Mouse (Mus musculus) bone marrow macrophage, adult 2 months (primary cell): ENCODE measurements at regions not wholly inside any gene's neighbourhood (a gene's known extent, or its start where the extent isn't known, plus 50 kb on each side); places are given as distances from the start of the nearest gene placed in this dataset.

ENCODE experiments used
- H3K27ac ChIP-seq: 2 replicates; pipeline ENCODE4 v1.5.1; 2012; ENCODE audit warnings: low read depth, low read length; ENCODE audit not compliant: insufficient read depth
- H3K4me1 ChIP-seq: 2 replicates; pipeline ENCODE4 v1.6.1; 2012; ENCODE audit warnings: low read length; ENCODE audit not compliant: control insufficient read depth, insufficient read depth
- H3K4me3 ChIP-seq: 2 replicates; pipeline ENCODE4 v1.5.1; 2012; ENCODE audit warnings: mild to moderate bottlenecking, low read length, moderate library complexity; ENCODE audit not compliant: insufficient read depth
- CTCF ChIP-seq: IDR thresholded peaks from 2 replicates; pipeline ENCODE4 v1.5.1; 2012; ENCODE audit warnings: low read depth, mild to moderate bottlenecking, low read length, moderate library complexity
- POLR2A ChIP-seq: IDR thresholded peaks from 2 replicates; pipeline ENCODE4 v1.6.1; 2012; ENCODE audit warnings: mild to moderate bottlenecking, low read depth, low read length, borderline replicate concordance

DNA sequence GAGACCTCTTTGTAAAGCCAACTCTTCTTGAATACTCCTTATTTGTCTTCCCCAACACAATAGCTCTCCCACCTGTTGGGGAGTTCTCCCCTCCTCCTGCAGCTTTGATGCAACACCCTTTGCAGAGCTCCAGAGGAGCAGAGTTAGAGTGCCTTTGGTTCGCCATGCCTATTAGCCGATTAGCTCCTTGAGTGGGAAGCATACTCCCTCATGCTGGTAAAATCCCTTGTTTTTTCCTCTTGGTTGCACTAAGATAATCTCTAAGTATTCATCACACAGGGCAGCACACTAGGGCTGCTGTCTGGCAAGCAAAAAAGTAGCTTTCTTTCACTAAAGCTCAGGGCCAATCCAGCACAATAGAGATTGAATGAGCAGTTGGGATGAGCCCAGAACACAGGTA is 350.4 kb downstream of the Fut8 start:
- H3K4me1 ChIP-seq = no peaks in the 10 kb centered on the region
- no peak overlapping the region for H3K4me3 ChIP-seq
- TF ChIP-seq CTCF (no peak), POLR2A (no peak)
- no peak overlapping the region for H3K27ac ChIP-seq

DNA sequence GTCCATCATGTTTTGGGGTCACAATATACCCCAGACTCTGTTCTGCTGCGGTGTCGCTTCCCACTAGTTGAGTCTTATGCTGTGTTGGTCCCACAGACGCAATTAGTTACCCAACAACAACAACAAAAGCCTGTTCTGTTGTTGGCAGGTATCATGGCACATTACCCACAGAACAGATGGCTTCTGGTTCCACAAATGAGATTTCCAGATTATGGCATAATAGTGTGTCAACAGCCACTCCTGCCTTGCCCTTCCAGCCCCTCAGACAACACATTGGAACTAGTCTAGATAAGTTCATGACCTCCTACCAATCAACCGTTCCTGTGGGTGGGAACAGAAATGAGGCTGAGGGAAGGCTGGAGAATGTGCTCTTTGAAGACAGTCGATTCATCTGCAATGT is 351.5 kb downstream of the Fut8 start:
- TF ChIP-seq POLR2A (no peak), CTCF (no peak)
- H3K27ac ChIP-seq = no peak overlapping the region

DNA sequence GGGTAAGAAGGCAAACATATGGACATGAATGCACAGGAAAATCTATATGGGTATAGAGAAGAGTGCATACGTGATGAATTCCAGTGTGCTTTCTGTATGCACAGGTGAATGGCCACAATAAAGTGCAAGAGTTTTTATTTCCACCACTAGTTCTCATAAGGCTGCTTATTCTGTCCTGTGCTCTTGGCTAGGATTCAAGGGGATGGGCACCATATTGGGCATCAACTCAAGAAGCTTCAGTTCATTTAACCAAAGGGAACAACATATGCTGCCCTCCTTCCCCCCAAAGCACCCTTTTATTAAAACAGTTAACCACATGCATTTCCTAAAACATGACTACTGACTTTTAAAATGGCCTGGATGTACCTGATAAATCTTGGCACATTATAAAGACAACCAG is 356.2 kb downstream of the Fut8 start:
- Histone ChIP-seq H3K27ac (no peak overlapping the region), H3K4me3 (no peak overlapping the region), H3K4me1 (no peaks in the 10 kb centered on the region)
- TF ChIP-seq CTCF (no peak), POLR2A (no peak)

More for the DNA sequence above, 351.5 kb downstream of the Fut8 start:
- H3K4me1 ChIP-seq = no peaks in the 10 kb centered on the region
- no peak overlapping the region for H3K4me3 ChIP-seq

DNA sequence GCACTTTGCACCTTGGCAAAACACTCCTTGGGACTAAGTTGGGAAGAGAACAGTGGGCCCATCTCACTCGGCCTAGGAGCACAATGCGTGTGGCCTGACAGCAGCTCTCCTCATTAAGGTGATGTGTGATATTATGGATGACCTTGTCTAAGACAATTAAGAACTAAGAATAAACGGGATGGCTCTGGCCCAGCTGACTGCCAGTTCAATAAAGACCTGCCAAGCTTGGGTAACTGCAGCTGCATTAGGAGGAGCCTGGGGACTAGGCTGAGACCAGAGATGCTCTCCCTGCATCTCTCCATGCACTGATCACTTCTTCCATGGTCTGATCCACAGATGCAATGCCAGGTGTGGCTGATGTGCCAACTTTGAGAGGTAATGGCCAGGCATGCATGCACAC is 356.7 kb downstream of the Fut8 start:
- Histone ChIP-seq H3K27ac (no peak overlapping the region), H3K4me1 (no peaks in the 10 kb centered on the region), H3K4me3 (no peak overlapping the region)
- TF ChIP-seq CTCF = no peak

DNA sequence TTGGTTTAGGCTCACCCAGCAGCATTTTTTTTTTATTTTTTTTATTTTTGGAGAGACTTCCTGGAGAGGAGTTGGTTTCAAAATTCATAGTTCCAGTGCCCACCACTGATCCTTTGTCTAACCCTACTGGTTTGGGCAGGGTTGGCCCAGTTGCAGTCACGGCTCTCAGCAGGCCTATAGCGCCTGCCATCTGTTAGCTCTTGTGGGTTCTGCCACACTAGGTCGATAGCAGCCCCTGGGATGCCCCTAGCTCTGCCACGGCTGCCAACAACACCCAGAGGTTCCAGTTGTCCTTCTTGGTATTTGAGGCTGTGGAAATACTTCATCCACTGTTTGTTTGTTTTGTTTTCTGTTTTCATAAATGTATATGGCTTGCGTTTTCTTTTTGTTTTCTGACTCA is 357.9 kb downstream of the Fut8 start:
- no peak for TF ChIP-seq CTCF
- TF ChIP-seq POLR2A = no peak
- Histone ChIP-seq H3K4me3 (no peak overlapping the region), H3K27ac (no peak overlapping the region), H3K4me1 (no peaks in the 10 kb centered on the region)

DNA sequence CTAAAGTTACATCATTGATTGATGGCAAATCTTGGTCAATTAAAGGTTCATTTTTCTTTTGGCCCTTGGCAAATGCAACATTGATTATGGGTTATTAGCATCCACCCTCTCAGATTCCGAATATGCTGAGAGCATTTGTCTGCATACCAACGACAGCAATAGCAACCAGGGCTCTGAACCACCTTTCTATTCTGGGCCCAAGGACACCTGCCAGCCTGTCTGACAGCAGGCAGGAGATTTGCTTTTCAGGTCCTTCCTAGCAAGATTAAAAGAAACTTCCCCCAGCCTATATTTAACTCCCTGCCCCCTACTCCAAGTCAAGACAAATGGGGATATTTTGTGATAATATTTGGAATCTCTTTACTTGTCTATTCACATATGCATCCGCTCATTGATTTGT is 358.8 kb downstream of the Fut8 start:
- no peak overlapping the region for H3K27ac ChIP-seq
- H3K4me1 ChIP-seq = no peaks in the 10 kb centered on the region
- H3K4me3 ChIP-seq = no peak overlapping the region
- no peak for TF ChIP-seq POLR2A
- TF ChIP-seq CTCF = no peak

DNA sequence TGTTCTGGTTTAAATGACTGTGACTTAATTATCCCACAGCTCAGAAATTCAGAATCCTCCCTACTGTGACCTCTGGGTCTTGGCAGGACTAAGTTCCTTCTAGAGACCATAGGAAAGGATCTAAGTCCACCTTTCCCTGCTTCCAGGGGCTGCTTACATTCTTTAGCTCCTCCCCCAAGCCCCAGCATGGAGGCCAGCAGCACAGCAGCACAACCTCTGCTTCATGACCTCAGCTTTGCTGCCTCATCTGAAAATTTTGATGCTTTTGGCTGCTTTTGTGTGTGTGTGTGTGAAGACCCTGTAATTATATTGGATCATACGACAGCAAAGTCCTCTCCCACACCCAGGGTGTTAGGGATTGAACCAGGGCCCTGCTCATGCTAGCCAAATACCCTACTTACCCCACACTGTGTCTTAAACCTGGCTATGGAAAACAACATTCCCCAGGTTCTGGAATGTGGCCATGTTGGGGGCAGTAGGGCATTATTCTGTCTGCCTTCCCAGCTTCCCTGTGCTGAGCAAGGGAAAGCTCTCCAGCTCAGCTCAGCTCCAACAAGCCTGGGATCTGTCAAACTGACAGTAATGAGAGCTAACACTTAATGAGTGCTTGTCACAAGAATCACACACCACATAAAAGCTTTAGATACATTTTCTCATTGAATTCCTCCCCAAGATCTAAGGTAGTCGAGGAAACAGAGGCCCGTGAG is 359.9 kb downstream of the Fut8 start:
- Histone ChIP-seq H3K27ac (no peak overlapping the region), H3K4me3 (no peak overlapping the region), H3K4me1 (no peaks in the 10 kb centered on the region)
- TF ChIP-seq POLR2A (no peak), CTCF (no peak)

DNA sequence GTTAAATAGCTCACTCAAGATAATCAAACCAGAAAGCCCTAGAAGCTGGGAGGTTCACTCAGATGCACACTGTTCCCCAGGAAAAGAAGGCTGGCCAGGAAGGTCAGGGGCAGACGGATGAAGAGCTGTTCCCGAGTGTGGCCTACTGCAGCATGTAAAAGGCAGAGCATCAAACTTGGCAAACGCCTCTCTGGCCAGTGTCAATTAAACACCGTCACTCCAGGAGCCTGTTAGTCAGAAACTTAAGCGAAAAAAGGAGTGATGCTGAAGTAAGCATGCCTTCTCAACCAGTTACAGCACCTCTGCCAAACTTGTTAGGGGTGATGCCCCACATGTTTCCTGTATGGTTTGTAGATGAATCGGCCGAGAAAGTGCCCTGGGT is 360.4 kb downstream of the Fut8 start:
- TF ChIP-seq CTCF = no peak
- no peak for TF ChIP-seq POLR2A
- Histone ChIP-seq H3K4me1 (no peaks in the 10 kb centered on the region), H3K27ac (no peak overlapping the region), H3K4me3 (no peak overlapping the region)

DNA sequence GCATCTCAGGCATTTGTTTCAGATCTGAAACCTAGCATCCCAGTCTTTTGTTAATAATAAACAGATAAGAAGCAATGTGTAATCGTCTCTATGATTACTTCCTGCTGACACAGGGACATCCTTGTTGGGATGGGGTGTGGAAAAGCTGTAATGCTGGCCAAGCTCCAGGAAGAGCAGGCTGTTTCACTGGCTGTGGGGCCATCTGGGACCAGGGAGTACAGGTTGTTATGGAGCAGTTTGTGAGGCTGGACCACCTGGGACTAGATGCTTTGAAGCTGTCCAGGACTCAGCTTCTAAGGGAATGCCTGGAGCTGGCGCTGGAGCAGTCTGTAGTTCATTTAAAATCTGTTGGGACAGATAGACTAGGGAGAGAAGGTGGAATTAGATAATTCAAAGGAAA is 361.5 kb downstream of the Fut8 start:
- TF ChIP-seq POLR2A = no peak
- no peak for TF ChIP-seq CTCF
- no peak overlapping the region for H3K27ac ChIP-seq
- H3K4me1 ChIP-seq = no peaks in the 10 kb centered on the region
- H3K4me3 ChIP-seq = no peak overlapping the region

DNA sequence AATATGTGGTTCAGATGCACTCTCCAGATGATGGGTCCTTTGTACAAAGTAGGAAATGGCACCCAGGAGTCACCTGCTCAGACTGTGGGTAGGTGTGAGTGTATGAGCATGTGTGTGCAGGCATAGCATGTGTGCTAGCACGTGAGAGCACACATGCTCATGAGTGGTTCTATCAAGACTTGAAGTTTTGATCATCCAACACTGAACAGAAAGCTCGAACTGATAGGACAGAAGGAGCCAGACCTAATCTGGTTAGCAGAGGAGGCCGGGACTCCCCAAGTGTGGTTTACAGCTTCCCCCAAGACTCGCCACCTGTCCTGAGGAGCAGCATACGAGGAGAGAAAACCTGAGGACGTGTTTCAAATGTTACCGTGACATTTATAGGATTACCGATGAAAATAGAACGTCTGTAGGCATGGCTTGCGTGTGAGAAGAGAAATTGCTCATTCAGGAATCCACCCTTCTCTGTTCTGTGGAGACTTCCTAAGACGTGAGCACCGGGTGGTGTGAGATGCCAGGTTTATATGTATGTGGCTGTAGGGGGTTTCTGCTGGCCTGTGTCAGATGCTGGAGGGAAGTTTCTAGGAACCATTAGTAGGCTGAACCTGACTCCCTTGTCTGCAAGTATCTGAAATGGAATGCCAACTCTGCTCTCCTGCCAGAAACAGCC is 366.0 kb downstream of the Fut8 start:
- Histone ChIP-seq H3K27ac (no peak overlapping the region), H3K4me3 (no peak overlapping the region), H3K4me1 (no peaks in the 10 kb centered on the region)
- TF ChIP-seq CTCF (no peak), POLR2A (no peak)
